Mouse (Mus musculus): ENCODE data around the gene Tmem200a. TPM values are rescaled to one million over a fixed set of nuclear protein-coding genes. Genes with fewer than 3 reads are reported as not detected.

Tmem200a gene
- polyA plus RNA-seq, 1 experiment from 2014 or later: not detected

- Histone ChIP-seq H3K4me1 (ENCODE audit: insufficient read depth) (peaks cover 6% of the 10 kb centered on the region; the same call in 1 of the 2 replicates), H3K27ac (ENCODE audit: low read depth) (no peak overlapping the region), H3K36me3 (replicated peaks; ENCODE audit: insufficient read depth, low read length) (no peaks in the 10 kb centered on the region), H3K4me2 (ENCODE audit: low read depth, low read length) (no peak overlapping the region), H3K9me3 (ENCODE audit: low read length) (no peaks in the 10 kb centered on the region), H3K27me3 (ENCODE audit: insufficient read depth, low read length) (no peaks in the 10 kb centered on the region), H3K4me3 (ENCODE audit: low read depth, low read length) (no peak overlapping the region), H3K9ac (replicated peaks) (no peak overlapping the region)
- no peak for ATAC-seq
- DNase-seq: no peak
- TF ChIP-seq CTCF (IDR thresholded peaks at IDR 0.05; ENCODE audit: low read depth) (no peak), EP300 (IDR thresholded peaks at IDR 0.05; ENCODE audit: low read depth) (no peak)
- WGBS (ENCODE audit: insufficient replicate concordance): 42% methylated on average over 12 of the region's 12 CpGs
Measured at GRCm38 (mm10) chr10:25929401-25930150, 149.3 kb downstream of the Tmem200a start.

GRCm38 (mm10) chr10:25928861-25929368, 149.9 kb downstream of the Tmem200a start:
- Histone ChIP-seq H3K4me1 (ENCODE audit: insufficient read depth) (peaks cover 6% of the 10 kb centered on the region; the same call in 1 of the 2 replicates), H3K27ac (ENCODE audit: low read depth) (no peak overlapping the region), H3K36me3 (replicated peaks; ENCODE audit: insufficient read depth, low read length) (no peaks in the 10 kb centered on the region), H3K27me3 (ENCODE audit: insufficient read depth, low read length) (no peaks in the 10 kb centered on the region), H3K4me2 (ENCODE audit: low read depth, low read length) (no peak overlapping the region), H3K9ac (replicated peaks) (no peak overlapping the region), H3K9me3 (ENCODE audit: low read length) (no peaks in the 10 kb centered on the region), H3K4me3 (ENCODE audit: low read depth, low read length) (no peak overlapping the region)
- no peak for DNase-seq
- WGBS (ENCODE audit: insufficient replicate concordance): 49% methylated on average over 8 of the region's 8 CpGs
- TF ChIP-seq CTCF (IDR thresholded peaks at IDR 0.05; ENCODE audit: low read depth) (no peak), EP300 (IDR thresholded peaks at IDR 0.05; ENCODE audit: low read depth) (no peak)
- ATAC-seq: no peak

GRCm38 (mm10) chr10:25928448-25928786, 150.4 kb downstream of the Tmem200a start:
- no peak overlapping the region for H3K27ac ChIP-seq (ENCODE audit: low read depth)

GRCm38 (mm10) chr10:25927553-25928447, 151.1 kb downstream of the Tmem200a start:
- Histone ChIP-seq H3K27ac (ENCODE audit: low read depth) (no peak overlapping the region), H3K9ac (replicated peaks) (no peak overlapping the region), H3K4me1 (ENCODE audit: insufficient read depth) (peaks cover 6% of the 10 kb centered on the region; the same call in 1 of the 2 replicates), H3K9me3 (ENCODE audit: low read length) (no peaks in the 10 kb centered on the region), H3K4me2 (ENCODE audit: low read depth, low read length) (no peak overlapping the region), H3K4me3 (ENCODE audit: low read depth, low read length) (no peak overlapping the region), H3K36me3 (replicated peaks; ENCODE audit: insufficient read depth, low read length) (no peaks in the 10 kb centered on the region), H3K27me3 (ENCODE audit: insufficient read depth, low read length) (no peaks in the 10 kb centered on the region)
- 49% methylated on average over 11 of the region's 11 CpGs for WGBS (ENCODE audit: insufficient replicate concordance)
- DNase-seq (no peak), ATAC-seq (peak; percentile 48; the same call in 1 of the 2 replicates)
- TF ChIP-seq EP300 (IDR thresholded peaks at IDR 0.05; ENCODE audit: low read depth) (no peak), CTCF (IDR thresholded peaks at IDR 0.05; ENCODE audit: low read depth) (no peak)

More at GRCm38 (mm10) chr10:25928448-25928786, 150.4 kb downstream of the Tmem200a start:
- TF ChIP-seq CTCF (IDR thresholded peaks at IDR 0.05; ENCODE audit: low read depth): no peak
- no peak; the same call in 1 of the 2 replicates for TF ChIP-seq EP300 (IDR thresholded peaks at IDR 0.05; ENCODE audit: low read depth)
- Histone ChIP-seq H3K4me3 (ENCODE audit: low read depth, low read length) (no peak overlapping the region), H3K36me3 (replicated peaks; ENCODE audit: insufficient read depth, low read length) (no peaks in the 10 kb centered on the region), H3K4me1 (ENCODE audit: insufficient read depth) (peaks cover 6% of the 10 kb centered on the region; the same call in 1 of the 2 replicates), H3K4me2 (ENCODE audit: low read depth, low read length) (no peak overlapping the region), H3K27me3 (ENCODE audit: insufficient read depth, low read length) (no peaks in the 10 kb centered on the region), H3K9me3 (ENCODE audit: low read length) (no peaks in the 10 kb centered on the region), H3K9ac (replicated peaks) (no peak overlapping the region)
- DNase-seq (no peak), ATAC-seq (peak; percentile 79)
- WGBS (ENCODE audit: insufficient replicate concordance): 35% methylated on average over 3 of the region's 3 CpGs

GRCm38 (mm10) chr10:25920640-25921278, 158.1 kb downstream of the Tmem200a start:
- TF ChIP-seq EP300 (IDR thresholded peaks at IDR 0.05; ENCODE audit: low read depth): no peak
- TF ChIP-seq CTCF (IDR thresholded peaks at IDR 0.05; ENCODE audit: low read depth): no peak
- Histone ChIP-seq H3K4me1 (ENCODE audit: insufficient read depth) (no peaks in the 10 kb centered on the region), H3K9ac (replicated peaks) (no peak overlapping the region), H3K9me3 (ENCODE audit: low read length) (no peaks in the 10 kb centered on the region), H3K36me3 (replicated peaks; ENCODE audit: insufficient read depth, low read length) (no peaks in the 10 kb centered on the region), H3K27ac (ENCODE audit: low read depth) (no peak overlapping the region), H3K4me2 (ENCODE audit: low read depth, low read length) (no peak overlapping the region), H3K27me3 (ENCODE audit: insufficient read depth, low read length) (no peaks in the 10 kb centered on the region), H3K4me3 (ENCODE audit: low read depth, low read length) (no peak overlapping the region)
- ATAC-seq: no peak
- no peak for DNase-seq
- whole genome bisulfite sequencing (ENCODE audit: insufficient replicate concordance): 52% methylated on average over 4 of the region's 4 CpGs

All from liver, postnatal 0 days (tissue).